Mouse (Mus musculus) kidney, adult 18-20 months (tissue): ENCODE measurements around the gene Fam222b.
A peak's percentile ranks its signal among the peaks of the same experiment; 100 is the strongest.

Experiments
- DNase-seq: peaks from one replicate; pipeline ENCODE4 v3.0.0; 2021

Gene Fam222b

GRCm38 (mm10) chr11:78166161-78166560, 71.7 kb downstream of the Fam222b start:
- no peak for DNase-seq

- no peak for DNase-seq
Observed at GRCm38 (mm10) chr11:78166640-78167039, 72.2 kb downstream of the Fam222b start.

- no peak for DNase-seq
Observed at GRCm38 (mm10) chr11:78167257-78167959, 72.9 kb downstream of the Fam222b start.

GRCm38 (mm10) chr11:78168541-78169468, 74.3 kb downstream of the Fam222b start:
- DNase-seq = no peak

- peak; percentile 58 for DNase-seq
Observed at GRCm38 (mm10) chr11:78170306-78170705, 75.8 kb downstream of the Fam222b start.

GRCm38 (mm10) chr11:78171328-78171727, 76.9 kb downstream of the Fam222b start:
- no peak for DNase-seq

GRCm38 (mm10) chr11:78172034-78172747, 77.7 kb downstream of the Fam222b start:
- no peak for DNase-seq

- no peak for DNase-seq
Observed at GRCm38 (mm10) chr11:78172748-78173383, 78.4 kb downstream of the Fam222b start.

GRCm38 (mm10) chr11:78174506-78174905, 80.0 kb downstream of the Fam222b start:
- DNase-seq = no peak

- no peak for DNase-seq
Observed at GRCm38 (mm10) chr11:78175771-78176401, 81.4 kb downstream of the Fam222b start.

GRCm38 (mm10) chr11:78176402-78176862, 82.0 kb downstream of the Fam222b start, which contains the start of the genes Nek8 and Tlcd1:
Gene Nek8, minus strand, starts transcription at chr11:78176675.
Gene Tlcd1, plus strand, starts transcription at chr11:78176711.
- DNase-seq = peak; percentile 99

- DNase-seq = no peak
Observed at GRCm38 (mm10) chr11:78176905-78177331, 82.5 kb downstream of the Fam222b start.

GRCm38 (mm10) chr11:78177437-78177836, 83.0 kb downstream of the Fam222b start:
- no peak for DNase-seq

- peak; percentile 99 for DNase-seq
Observed at GRCm38 (mm10) chr11:78177903-78178858, 83.7 kb downstream of the Fam222b start.

- DNase-seq = peak; percentile 85
Observed at GRCm38 (mm10) chr11:78178859-78179437, 84.5 kb downstream of the Fam222b start.

GRCm38 (mm10) chr11:78179438-78179999, 85.1 kb downstream of the Fam222b start:
- no peak for DNase-seq

- DNase-seq = no peak
Observed at GRCm38 (mm10) chr11:78180081-78180761, 85.8 kb downstream of the Fam222b start.

GRCm38 (mm10) chr11:78181830-78182357, 87.4 kb downstream of the Fam222b start:
- DNase-seq = no peak

- no peak for DNase-seq
Observed at GRCm38 (mm10) chr11:78182450-78182849, 88.0 kb downstream of the Fam222b start.
